Mouse (Mus musculus) myocyte (in vitro differentiated cells): ENCODE results near the gene Apoc4. TPM values are rescaled to one million over a fixed set of nuclear protein-coding genes. Genes with fewer than 3 reads are reported as not detected.

ENCODE experiments used
- H3K27me3 ChIP-seq: one replicate; pipeline ENCODE4 v1.6.1; 2011; ENCODE audit not compliant: control insufficient read depth, insufficient read depth, insufficient read length
- H3K36me3 ChIP-seq: one replicate; pipeline ENCODE4 v1.6.1; 2011; ENCODE audit not compliant: control insufficient read depth, insufficient read depth
- H3K4me2 ChIP-seq: one replicate; pipeline ENCODE4 v1.6.1; 2011; ENCODE audit warnings: low read depth, control low read depth
- H3K4me3 ChIP-seq: one replicate; pipeline ENCODE4 v1.5.1; 2011; ENCODE audit warnings: mild to moderate bottlenecking, control low read depth, moderate library complexity
- H3K79me2 ChIP-seq: one replicate; pipeline ENCODE4 v1.6.1; 2011; ENCODE audit not compliant: control insufficient read depth, insufficient read depth
- H3ac ChIP-seq: one replicate; pipeline ENCODE4 v1.6.1; 2011; ENCODE audit not compliant: control insufficient read depth, insufficient read length
- CEBPB ChIP-seq: IDR thresholded peaks from 2 replicates; pipeline ENCODE4 v1.6.1; 2011; ENCODE audit warnings: mild to moderate bottlenecking, moderate library complexity; ENCODE audit not compliant: poor library complexity, insufficient read depth, severe bottlenecking
- E2F4 ChIP-seq: IDR thresholded peaks from one replicate; pipeline ENCODE4 v1.6.1; 2011; ENCODE audit warnings: mild to moderate bottlenecking, control low read depth, moderate library complexity; ENCODE audit not compliant: insufficient read depth
- MAX ChIP-seq: IDR thresholded peaks from one replicate; pipeline ENCODE4 v1.6.1; 2011; ENCODE audit warnings: low read depth, mild to moderate bottlenecking, control low read depth
- MYOD1 ChIP-seq, 3 experiments: IDR thresholded peaks; one replicate each; pipeline ENCODE4 v1.6.1; 2011; ENCODE audit warnings: control low read depth in 2 of 3, low read depth in 2 of 3, mild to moderate bottlenecking in 2 of 3, moderate library complexity in 1 of 3; ENCODE audit not compliant: insufficient read length in 2 of 3, control insufficient read depth in 1 of 3
- MYOG ChIP-seq, 3 experiments: IDR thresholded peaks; one replicate each; pipeline ENCODE4 v1.6.1; 2011; ENCODE audit warnings: control low read depth in 2 of 3, low read depth in 2 of 3, mild to moderate bottlenecking in 2 of 3; ENCODE audit not compliant: insufficient read length in 2 of 3, control insufficient read depth in 1 of 3, insufficient read depth in 1 of 3
- POLR2A ChIP-seq: IDR thresholded peaks from one replicate; pipeline ENCODE4 v1.6.1; 2011; ENCODE audit warnings: low read depth, mild to moderate bottlenecking, control low read depth, moderate library complexity; ENCODE audit not compliant: insufficient read length
- POLR2AphosphoS2 ChIP-seq: IDR thresholded peaks from one replicate; pipeline ENCODE4 v1.6.1; 2011; ENCODE audit warnings: low read depth, control low read depth; ENCODE audit not compliant: insufficient read length
- REST ChIP-seq: IDR thresholded peaks from one replicate; pipeline ENCODE4 v1.6.1; 2011; ENCODE audit warnings: mild to moderate bottlenecking, control low read depth, moderate library complexity; ENCODE audit not compliant: insufficient read depth, insufficient read length
- SRF ChIP-seq: IDR thresholded peaks from one replicate; pipeline ENCODE4 v1.6.1; 2011; ENCODE audit warnings: low read depth; ENCODE audit not compliant: control insufficient read depth, insufficient read length
- TCF12 ChIP-seq: IDR thresholded peaks from one replicate; pipeline ENCODE4 v1.6.1; 2011; ENCODE audit warnings: mild to moderate bottlenecking, control low read depth; ENCODE audit not compliant: poor library complexity, insufficient read depth, severe bottlenecking
- TCF3 ChIP-seq: IDR thresholded peaks from one replicate; pipeline ENCODE4 v1.6.1; 2011; ENCODE audit warnings: low read depth, control low read depth; ENCODE audit not compliant: insufficient read length
- USF1 ChIP-seq: IDR thresholded peaks from one replicate; pipeline ENCODE4 v1.6.1; 2011; ENCODE audit warnings: low read depth, mild to moderate bottlenecking, control low read depth, moderate library complexity
- polyA plus RNA-seq: library from polyadenylated mRNA; unstranded; fragments of >200 nt; fragmentation: generic; extraction: Trizol; gene quantifications from one replicate; pipeline ENCODE4 v1.2.1, GENCODE M21; 2012; ENCODE audit warnings: missing spikeins

The Apoc4 gene
- polyA plus RNA-seq, 1 experiment = not detected

DNA sequence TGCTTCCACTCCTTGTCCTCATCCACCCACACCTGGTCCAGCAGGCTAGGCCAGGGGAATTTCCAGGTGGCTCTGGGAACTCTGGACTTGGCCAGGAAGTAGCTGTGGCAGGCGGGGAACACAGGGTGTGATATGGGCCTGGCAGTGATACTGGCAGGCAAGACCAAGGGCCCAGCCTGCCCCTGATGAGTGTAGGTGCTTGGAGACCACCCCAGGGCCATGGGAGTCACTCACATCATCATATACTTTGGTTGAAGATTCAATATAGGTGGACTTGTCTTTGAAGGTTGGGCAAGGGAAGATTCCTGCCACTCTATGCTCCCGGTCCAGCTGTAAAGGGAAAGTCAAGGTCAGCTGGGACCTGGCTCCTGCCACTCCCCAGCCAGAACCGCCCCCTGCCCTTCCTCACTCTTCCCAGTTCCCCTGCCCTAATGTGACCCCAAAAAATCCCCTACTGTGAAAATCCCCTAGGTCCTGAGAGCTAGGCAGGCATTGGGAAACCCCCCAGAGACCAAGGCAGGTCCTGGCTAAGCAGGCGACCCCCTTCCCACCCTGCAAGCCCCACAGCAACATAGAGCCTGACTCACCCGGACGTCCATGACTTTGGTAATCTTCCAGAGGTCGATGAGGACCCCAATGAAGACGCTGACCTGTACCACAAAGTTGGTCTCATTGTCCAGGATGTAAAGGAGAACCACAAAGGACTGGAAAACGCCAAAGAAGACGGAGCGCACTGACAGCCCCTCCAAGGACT lies 46.0 kb downstream of the Apoc4 start:
- no peak overlapping the region for H3K4me2 ChIP-seq
- no peak overlapping the region for H3ac ChIP-seq
- H3K27me3 ChIP-seq = no peaks in the 10 kb centered on the region
- H3K4me3 ChIP-seq = no peak overlapping the region
- H3K36me3 ChIP-seq = peaks cover 4% of the 10 kb centered on the region
- H3K79me2 ChIP-seq = no peaks in the 10 kb centered on the region
- TF ChIP-seq TCF12 (no peak), CEBPB (no peak), MYOG (IDR thresholded peaks at IDR 0.05; ENCODE audit: control insufficient read depth in 1 of 3, insufficient read depth in 1 of 3, insufficient read length in 2 of 3, low read depth in 2 of 3) (no peak), MYOD1 (IDR thresholded peaks at IDR 0.05; ENCODE audit: control insufficient read depth in 1 of 3, insufficient read length in 2 of 3, low read depth in 2 of 3) (no peak), SRF (no peak), POLR2A (no peak), POLR2AphosphoS2 (no peak), USF1 (no peak), REST (no peak), E2F4 (no peak), TCF3 (no peak), MAX (no peak)

DNA sequence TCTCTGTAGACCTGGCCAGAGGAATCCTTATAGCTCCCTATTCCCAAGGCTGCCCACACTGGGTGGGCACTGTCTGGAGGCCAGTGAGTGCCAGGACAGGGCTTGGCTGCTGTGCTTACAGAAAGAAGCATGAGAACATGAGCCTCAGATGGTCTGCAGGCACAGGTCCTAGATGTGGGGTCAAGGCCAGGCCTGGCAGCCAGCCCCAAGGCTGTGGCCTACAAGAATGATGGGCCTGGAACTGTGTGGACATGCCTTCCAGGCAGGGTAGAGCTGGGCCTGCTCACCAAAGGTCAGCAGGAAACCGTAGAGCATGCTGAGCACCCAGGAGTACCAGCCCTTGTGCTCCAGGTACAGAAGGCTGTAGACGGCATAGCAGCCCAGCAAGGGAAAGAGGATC lies 46.7 kb downstream of the Apoc4 start:
- Histone ChIP-seq H3K79me2 (no peaks in the 10 kb centered on the region), H3K4me3 (no peak overlapping the region), H3ac (no peak overlapping the region), H3K36me3 (peaks cover 4% of the 10 kb centered on the region), H3K27me3 (no peaks in the 10 kb centered on the region), H3K4me2 (no peak overlapping the region)
- TF ChIP-seq TCF12 (no peak), TCF3 (no peak), SRF (no peak), MAX (no peak), MYOG (IDR thresholded peaks at IDR 0.05; ENCODE audit: control insufficient read depth in 1 of 3, insufficient read depth in 1 of 3, insufficient read length in 2 of 3, low read depth in 2 of 3) (no peak), CEBPB (no peak), MYOD1 (IDR thresholded peaks at IDR 0.05; ENCODE audit: control insufficient read depth in 1 of 3, insufficient read length in 2 of 3, low read depth in 2 of 3) (no peak), POLR2A (no peak), USF1 (no peak), E2F4 (no peak), REST (no peak), POLR2AphosphoS2 (no peak)

DNA sequence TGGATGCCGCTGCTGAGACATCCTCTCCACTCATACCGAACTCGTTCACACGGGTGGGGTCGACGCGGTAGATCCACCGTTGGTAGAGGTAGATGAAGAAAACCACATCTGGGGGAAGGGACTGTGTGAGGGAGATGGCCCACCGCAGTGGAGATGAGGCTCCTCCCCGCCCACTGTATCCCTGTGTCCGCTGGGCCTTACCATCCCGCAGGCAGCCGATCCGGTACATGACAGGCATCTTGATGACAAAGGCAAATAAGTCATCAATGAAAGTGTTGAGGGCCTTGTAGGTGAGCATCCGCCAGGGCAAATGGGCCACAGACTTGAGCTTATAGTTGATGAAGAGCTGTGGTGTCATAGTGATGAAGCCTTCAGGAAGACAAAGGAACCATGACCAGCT lies 47.4 kb downstream of the Apoc4 start:
- Histone ChIP-seq H3K27me3 (no peaks in the 10 kb centered on the region), H3K36me3 (peaks cover 4% of the 10 kb centered on the region)
- TF ChIP-seq E2F4 (no peak), POLR2A (no peak), CEBPB (no peak), POLR2AphosphoS2 (no peak), REST (no peak), TCF12 (no peak), USF1 (no peak), TCF3 (no peak), MYOG (IDR thresholded peaks at IDR 0.05; ENCODE audit: control insufficient read depth in 1 of 3, insufficient read depth in 1 of 3, insufficient read length in 2 of 3, low read depth in 2 of 3) (no peak), SRF (no peak), MAX (no peak), MYOD1 (IDR thresholded peaks at IDR 0.05; ENCODE audit: control insufficient read depth in 1 of 3, insufficient read length in 2 of 3, low read depth in 2 of 3) (no peak)

DNA sequence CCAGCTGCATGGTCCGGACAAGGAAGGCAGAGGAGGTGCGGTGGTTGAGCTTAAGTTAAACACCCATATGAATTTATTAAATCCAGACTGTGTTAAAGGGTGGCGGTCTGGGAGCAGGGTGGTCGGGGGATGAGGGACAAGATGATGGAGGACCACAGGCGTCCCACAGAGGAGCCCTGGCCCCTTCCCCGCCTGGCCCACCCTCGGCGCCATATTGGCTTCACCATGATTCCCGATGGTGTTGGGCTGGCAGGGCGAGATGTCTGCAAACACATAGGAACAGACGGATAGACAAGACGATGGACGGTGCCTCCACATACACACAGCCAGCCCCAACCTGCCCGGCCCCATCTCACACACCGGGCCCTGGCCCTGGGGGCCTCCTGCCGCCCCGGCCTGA lies 48.1 kb downstream of the Apoc4 start:
- Histone ChIP-seq H3K36me3 (peaks cover 4% of the 10 kb centered on the region), H3K79me2 (no peaks in the 10 kb centered on the region), H3K4me2 (no peak overlapping the region), H3K27me3 (no peaks in the 10 kb centered on the region), H3ac (no peak overlapping the region), H3K4me3 (no peak overlapping the region)
- TF ChIP-seq CEBPB = no peak

More for the DNA sequence above, 47.4 kb downstream of the Apoc4 start:
- Histone ChIP-seq H3K4me2 (no peak overlapping the region), H3ac (no peak overlapping the region), H3K79me2 (no peaks in the 10 kb centered on the region), H3K4me3 (no peak overlapping the region)

DNA sequence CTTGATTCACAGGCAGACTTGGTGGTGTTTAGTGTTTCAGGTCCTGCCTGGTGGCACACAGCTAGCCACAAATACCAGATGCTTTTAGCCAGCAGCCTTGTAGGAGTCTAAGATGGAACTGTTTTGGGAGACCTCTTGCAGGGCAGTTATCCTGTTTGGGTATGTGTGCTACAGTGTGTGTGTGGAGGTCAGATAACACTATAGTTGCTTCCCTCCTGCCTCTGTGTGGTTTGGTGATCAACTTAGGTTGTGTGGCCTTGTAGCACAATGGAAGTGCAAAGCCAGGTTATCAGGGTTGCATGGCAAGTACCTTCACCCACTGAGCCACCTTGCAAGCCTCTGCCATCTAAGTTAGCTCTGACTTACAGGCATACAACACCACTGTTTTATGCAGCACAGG lies 48.6 kb downstream of the Apoc4 start:
- Histone ChIP-seq H3K36me3 (peaks cover 4% of the 10 kb centered on the region), H3K4me3 (no peak overlapping the region), H3K4me2 (no peak overlapping the region), H3K79me2 (no peaks in the 10 kb centered on the region), H3ac (no peak overlapping the region), H3K27me3 (no peaks in the 10 kb centered on the region)
- TF ChIP-seq TCF3 (no peak), POLR2AphosphoS2 (no peak), MAX (no peak), USF1 (no peak), E2F4 (no peak), SRF (no peak), TCF12 (no peak), MYOG (IDR thresholded peaks at IDR 0.05; ENCODE audit: control insufficient read depth in 1 of 3, insufficient read depth in 1 of 3, insufficient read length in 2 of 3, low read depth in 2 of 3) (no peak), POLR2A (no peak), MYOD1 (IDR thresholded peaks at IDR 0.05; ENCODE audit: control insufficient read depth in 1 of 3, insufficient read length in 2 of 3, low read depth in 2 of 3) (no peak), REST (no peak)
